ENCODE assay signal across 14 mouse cellular contexts in genomic region chr17:82348636-82349035, GRCm38 (mm10).
"Had no signal": no experiment of that assay in that cellular context is flagged by ENCODE, and none has a peak within 500 bp of the region (broad histone marks: within the 10 kb centered on the region; RNA-seq: fewer than 3 reads in every experiment).

No protein-coding gene starts in this region.

- DNase-seq: lung, adult 18-20 months; lung, embryonic 14.5 days; lung, postnatal 10 days; right cerebral cortex, postnatal 14 days; thymus, adult 2 months; thymus, postnatal 25 days; thymus, postnatal 4 days had no signal

- H3K36me3 ChIP-seq: midbrain, embryonic 13.5 days; midbrain, embryonic 15.5 days; neural tube, embryonic 12.5 days; stomach, embryonic 15.5 days had no signal

- ATAC-seq: midbrain, embryonic 13.5 days; midbrain, embryonic 15.5 days had no signal

- H3K9me3 ChIP-seq: midbrain, embryonic 13.5 days; midbrain, embryonic 15.5 days; neural tube, embryonic 12.5 days; stomach, embryonic 15.5 days had no signal

- H3K4me1 ChIP-seq: megakaryocyte, embryonic 14.5 days; midbrain, embryonic 13.5 days; midbrain, embryonic 15.5 days; neural tube, embryonic 12.5 days; stomach, embryonic 15.5 days had no signal

- H3K27ac ChIP-seq: macrophage; midbrain, embryonic 13.5 days; midbrain, embryonic 15.5 days; neural tube, embryonic 12.5 days; stomach, embryonic 15.5 days; stomach, postnatal 0 days had no signal

- H3K9ac ChIP-seq: lung, embryonic 14.5 days; midbrain, embryonic 13.5 days; midbrain, embryonic 15.5 days; neural tube, embryonic 12.5 days; stomach, embryonic 15.5 days had no signal

- H3K4me3 ChIP-seq: megakaryocyte, embryonic 14.5 days; midbrain, embryonic 13.5 days; midbrain, embryonic 15.5 days; neural tube, embryonic 12.5 days; stomach, embryonic 15.5 days had no signal
